Mouse (Mus musculus) adrenal gland, adult 18-20 months (tissue): ENCODE results near the gene Ccdc114. TPM values are rescaled to one million over a fixed set of nuclear protein-coding genes. Genes with fewer than 3 reads are reported as not detected.
"Not testable (repeated sequence)": the region's sequence is repeated elsewhere in the genome, so short reads cannot be mapped to it uniquely, and the experiment has no call there.

ENCODE experiments used
- DNase-seq, 2 experiments: peaks; one replicate each; pipeline ENCODE4 v3.0.0; 2021 to 2022; ENCODE audit warnings: low spot score in 2 of 2
- total RNA-seq, 2 experiments: library from RNA; stranded (reverse); gene quantifications; 1 replicate in 1 of 2; 2 replicates in 1 of 2; pipeline ENCODE4 v1.2.3; 2021

Gene Ccdc114
- total RNA-seq, 2 experiments from 2014 or later: 17.7 to 21.1 TPM

GRCm38 (mm10) chr7:45917004-45917704 lies 6.7 kb upstream of the Ccdc114 start:
- DNase-seq: no peak

DNA sequence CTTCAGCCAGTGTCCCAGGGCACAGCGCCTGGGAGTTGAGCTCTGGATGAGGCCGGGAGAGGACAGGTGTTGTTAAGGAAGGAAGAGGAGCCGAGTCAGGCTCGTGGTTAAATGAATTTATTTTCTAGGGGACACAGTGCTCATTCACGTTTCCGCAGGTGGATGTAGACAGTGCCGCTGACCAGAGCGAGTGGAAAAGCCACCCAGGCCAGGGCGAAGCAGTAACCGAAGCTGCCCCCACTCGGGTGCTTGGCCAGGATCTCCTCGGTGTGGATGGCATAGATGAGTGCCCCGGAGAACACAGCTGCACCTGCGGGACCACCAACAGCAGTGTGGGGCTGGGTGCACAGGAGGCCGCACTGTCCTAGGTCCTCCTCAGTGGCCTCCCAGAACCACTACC lies 5.9 kb upstream of the Ccdc114 start:
- no peak for DNase-seq

GRCm38 (mm10) chr7:45919083-45919671 lies 4.7 kb upstream of the Ccdc114 start:
- peak in 1 of 2 experiments; percentile 49 for DNase-seq

DNA sequence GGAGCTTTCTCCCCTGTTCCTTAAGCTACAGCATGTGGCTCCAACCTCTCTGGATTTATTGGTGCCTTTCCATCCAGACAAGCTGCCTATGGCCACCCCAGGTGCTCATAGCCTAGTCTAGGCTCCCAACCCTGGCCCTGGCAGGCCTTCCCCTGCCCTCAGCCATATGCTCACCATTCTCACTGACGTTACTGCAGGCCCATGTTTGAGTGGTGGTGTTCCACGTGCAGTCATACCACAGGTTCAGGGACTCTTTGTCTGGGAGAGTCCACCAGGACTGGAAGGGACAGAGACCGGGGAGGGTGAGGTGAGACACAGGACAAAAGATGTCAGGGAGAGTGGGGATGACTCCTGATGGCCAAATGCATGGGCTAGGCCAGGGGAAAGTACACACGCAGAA lies 4.1 kb upstream of the Ccdc114 start:
- DNase-seq: no peak

GRCm38 (mm10) chr7:45920583-45921241 lies 3.2 kb upstream of the Ccdc114 start:
- DNase-seq: peak; percentile 59 to 67

GRCm38 (mm10) chr7:45921242-45921621 lies 2.6 kb upstream of the Ccdc114 start, which contains the start of gene Emp3:
TSS of gene Emp3 (minus strand) at chr7:45921404.
- peak; percentile 33 to 55 for DNase-seq

DNA sequence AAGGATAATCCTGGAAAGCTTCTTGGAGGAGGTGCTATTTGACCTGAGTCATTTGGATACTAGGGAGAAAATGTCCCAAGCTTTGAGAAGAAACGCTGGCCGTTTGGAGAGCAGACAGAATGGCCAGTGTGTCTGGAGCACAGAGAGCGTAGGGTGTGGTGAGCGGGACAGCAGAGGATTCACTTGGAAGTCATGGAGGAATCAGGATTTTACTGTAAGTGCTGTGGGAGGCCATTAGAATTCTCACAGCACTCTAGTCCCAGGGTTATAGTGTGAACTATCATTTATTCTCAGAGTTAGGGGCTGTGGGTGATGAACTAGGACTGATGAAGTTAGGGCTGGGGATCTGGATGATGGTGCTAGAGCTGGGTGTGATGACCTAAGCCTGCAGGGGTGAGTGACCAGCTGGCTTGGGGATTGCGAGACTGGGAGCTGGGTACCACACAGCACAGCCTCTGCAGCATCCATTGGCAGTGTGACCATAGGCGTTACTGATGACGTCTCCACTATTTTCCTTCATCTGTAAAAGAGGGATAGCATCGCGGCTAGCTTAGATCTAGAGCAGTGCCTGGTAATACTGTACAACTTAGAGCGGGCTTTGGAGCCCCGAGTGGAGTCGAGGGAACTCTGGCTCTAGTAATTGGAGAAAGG lies 1.8 kb upstream of the Ccdc114 start:
- DNase-seq: no peak

DNA sequence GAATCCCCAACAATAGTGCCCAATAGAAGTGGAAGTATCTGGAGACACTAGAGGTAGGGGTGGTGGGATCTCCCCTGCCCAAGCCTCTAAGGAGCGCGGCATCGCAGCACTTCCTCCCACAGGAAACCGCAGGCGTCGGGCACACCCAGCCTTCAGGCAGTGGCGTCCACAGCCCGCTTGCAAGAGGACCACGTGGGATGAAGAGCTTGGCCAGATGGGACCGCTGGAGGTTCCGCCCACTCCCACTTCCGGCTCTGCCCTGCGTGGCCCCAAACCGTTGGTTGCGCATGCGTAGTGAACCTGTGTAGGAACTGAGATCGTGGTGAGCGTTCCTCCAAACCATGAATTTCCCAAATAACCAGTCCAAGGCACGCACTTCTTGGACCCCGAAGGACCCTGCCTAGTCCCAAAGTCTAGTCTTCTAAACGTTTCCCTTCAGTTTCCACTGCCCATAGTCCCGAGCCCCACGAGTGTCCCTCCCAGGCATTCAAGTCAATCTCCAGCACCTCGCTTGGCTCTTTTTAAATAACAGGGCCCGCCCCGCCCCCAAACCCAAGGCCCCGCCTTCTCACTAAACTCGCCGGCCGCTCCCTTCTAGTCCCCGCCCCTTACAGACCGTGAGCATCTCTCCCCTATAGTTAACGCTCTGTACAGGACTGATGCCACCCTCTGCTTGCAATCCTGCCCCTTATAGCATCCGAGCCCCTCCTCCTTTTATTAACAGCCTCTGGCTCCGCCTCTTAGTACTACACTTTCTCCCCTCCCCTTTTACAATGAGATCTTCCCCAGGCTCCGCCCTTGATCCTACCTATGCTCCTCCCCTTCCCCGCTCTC lies 727 bp upstream of the Ccdc114 start:
- DNase-seq: peak; percentile 88

- DNase-seq: peak; percentile 48 to 61
Measured at GRCm38 (mm10) chr7:45924429-45924816, 551 bp downstream of the Ccdc114 start.

DNA sequence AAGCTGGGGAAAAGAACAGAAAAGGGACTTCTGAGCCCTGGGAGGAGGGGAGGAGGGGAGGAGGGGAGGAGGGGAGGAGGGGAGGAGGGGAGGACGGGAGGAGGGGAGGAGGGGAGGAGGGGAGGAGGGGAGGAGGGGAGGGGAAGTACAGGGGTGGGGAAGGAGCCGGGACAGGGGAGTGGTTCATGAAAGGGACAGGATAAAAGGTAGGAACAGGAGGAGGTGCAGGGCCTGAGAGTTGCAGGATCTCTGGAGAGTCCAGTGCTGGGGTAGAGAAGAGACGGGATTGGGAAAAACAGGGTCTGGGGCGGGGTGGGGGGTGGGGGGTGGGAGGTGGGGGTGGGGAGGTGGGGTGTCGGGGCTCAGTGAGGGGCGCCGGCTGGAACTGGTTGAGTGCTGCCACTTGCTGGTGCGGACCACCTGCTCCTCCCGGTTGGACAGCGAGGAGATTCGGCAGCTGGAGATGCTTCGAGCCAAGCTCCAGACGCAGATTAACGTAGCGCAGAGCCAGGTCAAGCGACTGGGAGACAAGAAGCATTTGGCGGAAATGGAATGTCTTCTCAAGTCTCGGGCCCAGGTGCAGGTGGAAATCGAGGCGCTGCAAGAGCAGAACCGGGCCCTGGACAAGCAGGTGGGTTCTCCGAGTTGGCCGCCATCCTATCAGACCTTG lies 4.9 kb downstream of the Ccdc114 start:
- no peak for DNase-seq

DNA sequence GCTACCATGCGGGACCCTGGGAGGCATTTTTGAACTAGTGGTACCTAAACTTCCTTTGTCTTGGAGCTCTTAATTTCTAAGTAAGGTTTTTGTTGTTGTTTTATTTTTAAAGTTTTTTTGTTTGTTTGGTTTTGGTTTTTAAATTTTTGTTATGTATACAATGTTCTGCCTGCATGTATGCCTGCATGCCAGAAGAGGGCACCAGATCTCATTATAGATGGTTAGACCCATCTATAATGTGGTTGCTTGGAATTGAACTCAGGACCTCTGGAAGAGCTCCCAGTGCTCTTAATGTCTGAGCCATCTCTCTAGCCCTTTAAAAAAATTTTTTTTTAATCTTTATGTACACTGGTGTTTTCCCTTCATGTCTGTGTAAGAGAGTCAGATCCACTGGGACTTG lies 5.8 kb downstream of the Ccdc114 start:
- DNase-seq: no peak

DNA sequence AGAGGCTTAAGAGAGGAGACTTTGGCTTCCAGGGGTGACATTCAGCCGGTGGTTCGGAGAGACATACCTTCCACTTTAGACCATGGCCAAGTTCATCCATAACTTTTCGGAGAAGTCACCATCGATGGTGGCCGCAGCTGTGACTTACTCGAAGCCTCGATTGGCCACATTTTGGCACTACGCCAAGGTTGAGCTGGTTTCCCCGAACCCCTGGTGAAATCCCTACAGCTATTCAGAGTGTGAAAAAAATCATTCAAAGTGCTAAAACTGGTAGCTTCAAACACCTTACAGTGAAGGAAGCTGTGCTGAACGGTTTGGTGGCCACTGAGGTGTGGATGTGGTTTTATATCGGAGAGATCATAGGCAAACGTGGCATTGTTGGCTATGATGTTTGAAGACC lies 9.9 kb downstream of the Ccdc114 start:
- DNase-seq: not testable (repeated sequence)

DNA sequence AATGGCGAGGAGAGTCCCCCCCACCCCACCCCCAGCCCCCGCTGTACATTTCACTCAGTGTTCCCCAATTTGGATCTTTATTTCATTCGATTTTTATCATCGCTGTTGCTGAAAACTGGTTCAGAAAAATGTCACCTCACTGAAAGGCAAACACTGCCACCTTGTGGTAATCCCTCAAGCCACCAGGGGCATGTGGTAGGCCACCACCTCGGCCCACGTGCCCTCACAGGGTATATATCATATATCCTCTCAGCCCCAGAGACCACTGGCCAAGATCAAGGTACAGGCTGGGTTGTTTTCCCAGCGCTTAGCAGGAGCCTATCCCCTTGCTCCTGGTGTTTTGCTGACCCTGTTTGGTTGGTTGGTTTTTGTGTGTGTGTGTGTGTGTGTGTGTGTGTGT lies 11.2 kb downstream of the Ccdc114 start:
- DNase-seq: peak; percentile 50 to 59

DNA sequence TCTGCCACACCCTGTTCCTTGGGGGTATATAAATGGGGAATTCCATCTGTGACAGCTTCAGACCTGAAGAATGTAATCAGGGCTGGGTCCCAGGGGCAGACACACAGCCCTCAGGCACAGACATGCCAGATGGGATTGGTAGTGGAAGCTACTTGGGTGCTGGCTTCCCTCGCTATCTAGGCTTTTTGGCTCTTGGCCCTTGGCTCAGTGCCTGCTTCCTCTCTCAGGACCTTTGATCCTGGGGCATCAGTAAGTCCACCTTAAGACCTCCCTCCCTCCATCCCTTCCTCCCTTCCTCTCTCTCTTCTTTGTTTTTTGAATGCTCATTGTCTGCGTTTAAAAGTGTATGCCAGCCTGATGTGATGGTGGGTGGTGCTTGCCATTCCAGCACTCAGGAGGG lies 16.0 kb downstream of the Ccdc114 start:
- no peak for DNase-seq

DNA sequence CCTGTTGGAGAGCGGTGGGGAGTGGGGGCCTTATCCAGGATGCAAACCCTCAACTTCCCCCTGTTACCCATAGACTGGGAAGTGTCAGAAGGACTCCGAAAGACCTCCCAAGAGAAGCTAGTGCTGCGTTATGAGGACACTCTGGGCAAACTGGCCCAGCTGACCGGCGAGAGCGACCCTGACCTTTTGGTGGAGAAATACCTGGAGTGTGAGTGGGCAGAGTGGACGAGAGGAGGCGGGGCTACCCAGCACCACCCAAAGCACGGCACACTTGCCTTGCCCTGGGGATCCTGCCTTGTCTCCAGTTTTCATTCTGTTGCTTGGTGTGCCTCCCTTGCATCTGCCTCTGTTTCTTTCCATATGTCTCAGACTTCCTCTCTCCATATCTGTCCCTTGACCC lies 18.1 kb downstream of the Ccdc114 start:
- DNase-seq: peak; percentile 57 to 68

DNA sequence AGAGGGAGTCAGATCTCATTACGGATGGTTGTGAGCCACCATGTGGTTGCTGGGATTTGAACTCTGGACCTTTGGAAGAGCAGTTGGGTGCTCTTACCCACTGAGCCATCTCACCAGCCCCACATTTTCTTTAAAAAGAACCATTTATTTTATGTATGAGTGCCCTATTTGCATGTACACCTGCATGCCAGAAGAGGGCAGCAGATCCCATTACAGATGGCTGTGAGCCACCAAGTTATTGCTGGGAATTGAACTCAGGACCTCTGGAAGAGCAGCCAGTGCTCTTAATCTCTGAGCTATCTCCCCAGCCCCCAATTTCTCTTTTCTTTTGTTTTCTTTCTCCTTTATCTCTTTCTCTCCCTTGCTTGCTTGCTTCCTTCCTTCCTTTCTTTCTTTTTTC lies 19.4 kb downstream of the Ccdc114 start:
- DNase-seq: not testable (repeated sequence)

DNA sequence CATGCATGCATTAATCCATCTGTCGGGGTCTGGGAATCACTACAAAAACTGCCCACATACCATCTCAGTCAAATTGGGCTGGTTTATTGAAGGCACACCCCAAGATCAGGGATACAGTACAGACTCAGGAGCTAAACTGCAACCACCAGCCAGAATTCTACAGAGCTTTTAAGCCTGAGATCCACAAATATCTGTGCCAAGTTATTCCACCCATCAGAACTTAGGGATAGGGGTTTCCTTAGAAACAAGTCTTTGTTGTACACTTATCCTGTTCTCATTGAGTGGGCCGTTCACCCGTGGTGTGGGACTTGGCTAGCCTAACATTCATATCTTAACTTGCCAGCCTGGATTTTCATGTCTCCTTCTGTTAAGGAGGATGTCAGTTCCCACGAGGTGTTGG lies 25.2 kb downstream of the Ccdc114 start:
- no peak for DNase-seq

- no peak for DNase-seq
Measured at GRCm38 (mm10) chr7:45956611-45957010, 32.7 kb downstream of the Ccdc114 start.

- DNase-seq: no peak
Measured at GRCm38 (mm10) chr7:45971831-45972723, 48.2 kb downstream of the Ccdc114 start.
